Mouse (Mus musculus) MEL (cell line): ENCODE data around the gene Ifit1bl1.

Source experiments
- CHD1 ChIP-seq: IDR thresholded peaks from 2 replicates; pipeline ENCODE4 v1.6.1; 2012; ENCODE audit warnings: low read depth, mild to moderate bottlenecking, inconsistent platforms, low read length, improper control_type of control experiment
- CTCF ChIP-seq, 3 experiments: IDR thresholded peaks in 2 of 3; conservative IDR thresholded peaks in 1 of 3; 2 replicates each; pipeline ENCODE4 v1.5.1; 2011 to 2012; ENCODE audit warnings: low read length in 3 of 3, low read depth in 2 of 3, mild to moderate bottlenecking in 2 of 3, improper control_type of control experiment in 1 of 3, inconsistent platforms in 1 of 3, mixed read lengths in 1 of 3, moderate library complexity in 1 of 3; ENCODE audit not compliant: control insufficient read depth in 1 of 3, insufficient read depth in 1 of 3, poor library complexity in 1 of 3, severe bottlenecking in 1 of 3
- KAT2A ChIP-seq: conservative IDR thresholded peaks from 2 replicates; pipeline ENCODE4 v1.6.1; 2012; ENCODE audit warnings: low read depth, low read length, improper control_type of control experiment, inconsistent platforms
- MAFK ChIP-seq: IDR thresholded peaks from 2 replicates; pipeline ENCODE4 v1.6.1; 2011; ENCODE audit warnings: low read depth, mild to moderate bottlenecking, low read length, improper control_type of control experiment, borderline replicate concordance
- MAX ChIP-seq: IDR thresholded peaks from 2 replicates; pipeline ENCODE4 v1.6.1; 2011; ENCODE audit warnings: low read length, improper control_type of control experiment
- MAZ ChIP-seq: IDR thresholded peaks from 2 replicates; pipeline ENCODE4 v1.6.1; 2012; ENCODE audit warnings: low read depth, mild to moderate bottlenecking, inconsistent platforms, low read length, improper control_type of control experiment
- MXI1 ChIP-seq: IDR thresholded peaks from 2 replicates; pipeline ENCODE4 v1.6.1; 2011; ENCODE audit warnings: mild to moderate bottlenecking, low read depth, low read length, improper control_type of control experiment
- POLR2A ChIP-seq, 2 experiments: IDR thresholded peaks; 2 replicates each; pipeline ENCODE4 v1.6.1; 2011 to 2012; ENCODE audit warnings: low read length in 2 of 2, mild to moderate bottlenecking in 2 of 2, control low read depth in 1 of 2, improper control_type of control experiment in 1 of 2, low read depth in 1 of 2, moderate library complexity in 1 of 2; ENCODE audit not compliant: control insufficient read depth in 1 of 2, insufficient read depth in 1 of 2, poor library complexity in 1 of 2
- ZC3H11A ChIP-seq: IDR thresholded peaks from 2 replicates; pipeline ENCODE4 v1.6.1; 2012; ENCODE audit warnings: low read depth, mild to moderate bottlenecking, inconsistent platforms, low read length, improper control_type of control experiment
- ZMIZ1 ChIP-seq: IDR thresholded peaks from 2 replicates; pipeline ENCODE4 v1.6.1; 2012; ENCODE audit warnings: low read depth, mild to moderate bottlenecking, inconsistent platforms, low read length, improper control_type of control experiment, moderate library complexity

- no peak for TF ChIP-seq ZC3H11A
- no peak for TF ChIP-seq MAZ
- TF ChIP-seq CHD1 = no peak
- peak in 1 of 3 experiments; percentile 29; a peak in 2 of 6 replicates for TF ChIP-seq CTCF (IDR thresholded peaks at IDR 0.05 in 2 of 3, conservative IDR thresholded peaks at IDR 0.05 in 1 of 3; ENCODE audit: control insufficient read depth in 1 of 3, insufficient read depth in 1 of 3, low read depth in 2 of 3, low read length in 3 of 3, poor library complexity in 1 of 3, severe bottlenecking in 1 of 3)
- no peak for TF ChIP-seq POLR2A (IDR thresholded peaks at IDR 0.05; ENCODE audit: control insufficient read depth in 1 of 2, insufficient read depth in 1 of 2, low read depth in 1 of 2, low read length in 2 of 2, poor library complexity in 1 of 2)
- TF ChIP-seq MXI1 = no peak
- TF ChIP-seq ZMIZ1 = no peak
- no peak for TF ChIP-seq MAX
- no peak for TF ChIP-seq MAFK
- TF ChIP-seq KAT2A = no peak
Observed at GRCm38 (mm10) chr19:34588959-34589358, 12.8 kb downstream of the Ifit1bl1 start.
